Mouse (Mus musculus) limb, embryonic 14.5 days (tissue): Measurements from ENCODE around the gene Paqr8. TPM values are rescaled to one million over a fixed set of nuclear protein-coding genes. Genes with fewer than 3 reads are reported as not detected.

Source experiments
- ATAC-seq: fragments of 200-750 bp; cut with Nextera tagmentation; 2 replicates; pipeline ENCODE4 v1.8.0; 2017; ENCODE audit warnings: low read depth, moderate number of reproducible peaks, moderate TSS enrichment; ENCODE audit not compliant: low FRiP score
- DNase-seq: peaks from one replicate; pipeline ENCODE4 v3.0.0-alpha.2; 2015; ENCODE audit warnings: low spot score
- H3K27ac ChIP-seq: fragments of 300-500 bp; sonication (generic); replicated peaks from 2 replicates; pipeline ENCODE4 v1.5.1; 2014; ENCODE audit warnings: low read depth, mild to moderate bottlenecking, low read length, moderate library complexity, mixed read lengths
- H3K27me3 ChIP-seq: fragments of 300-500 bp; sonication (generic); 2 replicates; pipeline ENCODE4 v1.6.1; 2014; ENCODE audit warnings: low read length, mixed read lengths; ENCODE audit not compliant: control insufficient read depth, insufficient read depth
- H3K36me3 ChIP-seq: fragments of 300-500 bp; sonication (generic); 2 replicates; pipeline ENCODE4 v1.6.1; 2014; ENCODE audit warnings: mild to moderate bottlenecking, low read length, moderate library complexity, mixed read lengths; ENCODE audit not compliant: control insufficient read depth, insufficient read depth
- H3K4me1 ChIP-seq: fragments of 300-500 bp; sonication (generic); 2 replicates; pipeline ENCODE4 v1.6.1; 2014; ENCODE audit warnings: antibody characterized with exemption, low read length, mixed read lengths; ENCODE audit not compliant: control insufficient read depth, insufficient read depth
- H3K4me2 ChIP-seq: fragments of 300-500 bp; sonication (generic); replicated peaks from 2 replicates; pipeline ENCODE4 v1.6.1; 2014; ENCODE audit warnings: low read depth, mild to moderate bottlenecking, low read length, moderate library complexity; ENCODE audit not compliant: severe bottlenecking
- H3K4me3 ChIP-seq: fragments of 300-500 bp; sonication (generic); replicated peaks from 2 replicates; pipeline ENCODE4 v1.5.1; 2014; ENCODE audit warnings: low read length
- H3K9ac ChIP-seq: fragments of 300-500 bp; sonication (generic); 2 replicates; pipeline ENCODE4 v1.6.1; 2014; ENCODE audit warnings: mild to moderate bottlenecking, low read depth, low read length, moderate library complexity; ENCODE audit not compliant: severe bottlenecking
- H3K9me3 ChIP-seq: fragments of 300-500 bp; sonication (generic); 2 replicates; pipeline ENCODE4 v1.6.1; 2016; ENCODE audit warnings: low read length; ENCODE audit not compliant: control insufficient read depth
- POLR2A ChIP-seq: fragments of 200-500 bp; IDR thresholded peaks from 2 replicates; pipeline ENCODE4 v1.8.0; 2012; ENCODE audit warnings: inconsistent platforms, mild to moderate bottlenecking, moderate library complexity, borderline replicate concordance; ENCODE audit not compliant: insufficient read depth, insufficient read length; ENCODE audit errors: extremely low read depth
- WGBS: fragments of 180-500 bp; shearing (Covaris S2); extraction: QIAGEN DNeasy Blood & Tissue Kit; methylation state at CpG from one replicate; pipeline ENCODE4 v1.1.7; 2014; 5-methylcytosine and 5-hydroxymethylcytosine counted together
- polyA plus RNA-seq, 2 experiments: library from polyadenylated mRNA; depleted of rRNA in 1 of 2; stranded (reverse) in 1 of 2; unstranded in 1 of 2; fragments of >200 nt; fragmentation: Nextera tagmentation in 1 of 2; extraction: Ambion mirVana in 1 of 2; gene quantifications; 2 replicates each; pipeline versions ENCODE4 v1.2.1 to v1.2.3; 2012 to 2014

The Paqr8 gene
- polyA plus RNA-seq, 2 experiments: 5.7 to 7.9 TPM

DNA sequence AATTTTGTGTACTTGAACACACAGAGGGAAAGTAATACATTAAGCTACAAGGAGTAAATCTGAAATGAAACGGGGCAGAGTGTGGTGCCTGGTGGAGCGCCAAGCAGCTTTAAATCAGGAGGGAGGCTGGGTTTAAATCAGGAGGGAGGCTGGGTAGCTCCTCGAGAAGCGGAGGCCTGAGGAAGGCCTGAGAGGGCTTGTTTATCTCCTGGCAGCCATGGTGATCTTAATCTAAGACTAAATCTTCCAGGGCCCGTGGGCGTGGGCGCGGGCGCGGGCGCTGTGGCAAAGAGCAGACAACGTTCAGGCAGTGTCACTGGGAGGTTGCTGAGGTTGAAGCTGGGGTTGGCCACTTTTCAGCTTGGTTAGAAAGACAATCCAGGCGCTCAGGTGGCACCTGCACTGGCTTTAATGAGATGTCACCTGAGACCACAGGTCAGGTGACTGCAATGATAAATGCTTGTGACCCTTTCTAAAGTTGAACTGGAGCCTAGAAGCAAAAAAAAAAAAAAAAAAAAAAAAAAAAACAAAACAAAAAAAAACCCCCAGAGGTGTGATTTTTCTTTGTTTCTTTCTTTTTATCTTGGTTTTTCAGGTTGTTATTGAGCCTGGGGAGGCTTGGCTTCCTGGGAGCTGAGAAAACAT lies 22.2 kb downstream of the Paqr8 start:
- Histone ChIP-seq H3K4me3 (no peak overlapping the region), H3K9ac (no peak overlapping the region), H3K4me2 (no peak overlapping the region), H3K4me1 (no peaks in the 10 kb centered on the region), H3K36me3 (no peaks in the 10 kb centered on the region), H3K27me3 (no peaks in the 10 kb centered on the region), H3K27ac (no peak overlapping the region), H3K9me3 (no peaks in the 10 kb centered on the region)
- ATAC-seq (no peak), DNase-seq (no peak)
- no peak for TF ChIP-seq POLR2A
- 49% methylated on average over 13 of the region's 13 CpGs for WGBS

GRCm38 (mm10) chr1:20914769-20915168 lies 24.4 kb downstream of the Paqr8 start:
- no peak overlapping the region for H3K4me3 ChIP-seq
- no peak overlapping the region for H3K9ac ChIP-seq
- H3K4me1 ChIP-seq: no peaks in the 10 kb centered on the region
- ATAC-seq (no peak), DNase-seq (no peak)
- H3K27ac ChIP-seq: no peak overlapping the region
- H3K9me3 ChIP-seq: no peaks in the 10 kb centered on the region
- no peak for TF ChIP-seq POLR2A
- H3K27me3 ChIP-seq: no peaks in the 10 kb centered on the region
- H3K36me3 ChIP-seq: no peaks in the 10 kb centered on the region
- no peak overlapping the region for H3K4me2 ChIP-seq
- WGBS: 87% methylated on average over 3 of the region's 3 CpGs

- no peak overlapping the region for H3K27ac ChIP-seq
- H3K36me3 ChIP-seq: no peaks in the 10 kb centered on the region
- WGBS: 83% methylated on average over 5 of the region's 5 CpGs
- no peaks in the 10 kb centered on the region for H3K4me1 ChIP-seq
- no peak overlapping the region for H3K4me2 ChIP-seq
- no peak for ATAC-seq
- TF ChIP-seq POLR2A: no peak
- H3K27me3 ChIP-seq: no peaks in the 10 kb centered on the region
- no peak for DNase-seq
- H3K9ac ChIP-seq: no peak overlapping the region
- no peak overlapping the region for H3K4me3 ChIP-seq
- H3K9me3 ChIP-seq: no peaks in the 10 kb centered on the region
Measured at GRCm38 (mm10) chr1:20915608-20916007, 25.2 kb downstream of the Paqr8 start.

DNA sequence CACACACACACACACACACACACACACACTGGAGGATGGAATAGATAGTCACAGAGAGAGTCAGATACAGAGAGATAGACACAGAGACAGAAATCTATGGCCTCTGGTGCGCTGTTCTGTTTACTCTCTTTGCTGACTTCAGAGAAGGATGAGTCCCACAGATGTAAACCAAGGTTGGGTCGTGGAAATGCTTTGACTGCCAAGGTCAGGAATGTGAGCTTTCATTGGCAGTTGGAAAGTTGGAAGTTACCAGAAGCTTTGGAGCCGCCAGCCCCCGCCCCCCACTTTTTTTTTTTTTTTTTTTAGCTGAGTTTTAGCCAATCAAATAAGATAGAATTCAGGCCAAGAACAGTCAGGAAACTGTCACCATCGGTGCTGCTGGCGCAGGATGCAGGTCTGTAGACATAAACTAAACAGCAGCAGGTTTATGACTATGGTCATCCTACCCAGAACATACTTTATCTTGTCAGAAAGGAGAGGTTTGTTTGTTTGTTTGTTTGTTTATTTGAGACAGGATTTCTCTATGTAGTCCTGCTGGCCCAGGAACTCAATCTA lies 27.2 kb downstream of the Paqr8 start:
- no peak for ATAC-seq
- no peak overlapping the region for H3K9ac ChIP-seq
- WGBS: 76% methylated on average over 6 of the region's 6 CpGs

GRCm38 (mm10) chr1:20919728-20920127 lies 29.3 kb downstream of the Paqr8 start:
- ATAC-seq (no peak), DNase-seq (no peak)
- Histone ChIP-seq H3K36me3 (no peaks in the 10 kb centered on the region), H3K9ac (no peak overlapping the region), H3K4me1 (peaks cover 8% of the 10 kb centered on the region; the same call in 1 of the 2 replicates), H3K4me2 (no peak overlapping the region), H3K27ac (no peak overlapping the region), H3K27me3 (no peaks in the 10 kb centered on the region), H3K9me3 (no peaks in the 10 kb centered on the region), H3K4me3 (no peak overlapping the region)
- no peak for TF ChIP-seq POLR2A
- WGBS: 93% methylated on average over 2 of the region's 2 CpGs

More for the DNA sequence above, 27.2 kb downstream of the Paqr8 start:
- Histone ChIP-seq H3K36me3 (no peaks in the 10 kb centered on the region), H3K4me2 (no peak overlapping the region), H3K9me3 (no peaks in the 10 kb centered on the region), H3K27ac (no peak overlapping the region), H3K4me3 (no peak overlapping the region), H3K4me1 (no peaks in the 10 kb centered on the region), H3K27me3 (no peaks in the 10 kb centered on the region)
- TF ChIP-seq POLR2A: no peak
- no peak for DNase-seq
